Mouse (Mus musculus): ENCODE results near the gene Usp2.

The Usp2 gene
- long read RNA-seq, experiment 1, transcript Usp2-201 (13 exons, 3,867 nt), result minor isoform, 5 of 20 reads
- long read RNA-seq, experiment 1, transcript Usp2-202 (12 exons, 2,057 nt), result major isoform, 6 of 20 reads
- long read RNA-seq, experiment 1, partial matches to known transcripts, result 2 of 20 reads
- long read RNA-seq, experiment 1, other reads (novel, unspliced or antisense), result 6 of 20 reads
- long read RNA-seq, experiment 2, transcript Usp2-202 (12 exons, 2,057 nt), result minor isoform, 8 of 26 reads
- long read RNA-seq, experiment 2, transcript Usp2-201 (13 exons, 3,867 nt), result major isoform, 9 of 26 reads
- long read RNA-seq, experiment 2, partial matches to known transcripts, result 4 of 26 reads
- long read RNA-seq, experiment 2, other reads (novel, unspliced or antisense), result 5 of 26 reads

- intact Hi-C loops (cut with DNase I), result loop anchor here (5.0 kb wide), 1 partner anchor 85 kb away; no protein-coding TSS in a partner anchor
These were observed at the start of gene Usp2 for GRCm38 (mm10) chr9:44066785-44067225. Usp2 (plus strand) TSS chr9:44067021.

- intact Hi-C loops (cut with DNase I), result no loop called here
These were observed 49.0 kb upstream of the Usp2 start for GRCm38 (mm10) chr9:44017846-44018245.

GRCm38 (mm10) chr9:44020001-44020400, 46.8 kb upstream of the Usp2 start:
- intact Hi-C loops (cut with DNase I), result no loop called here

GRCm38 (mm10) chr9:44022100-44022847, 44.5 kb upstream of the Usp2 start:
- intact Hi-C loops (cut with DNase I), result no loop called here

- intact Hi-C loops (cut with DNase I), result no loop called here
These were observed 42.7 kb upstream of the Usp2 start for GRCm38 (mm10) chr9:44024096-44024495.

- intact Hi-C loops (cut with DNase I), result no loop called here
These were observed 37.1 kb upstream of the Usp2 start for GRCm38 (mm10) chr9:44029580-44030236.

GRCm38 (mm10) chr9:44030646-44031045, 36.2 kb upstream of the Usp2 start:
- intact Hi-C loops (cut with DNase I), result no loop called here

GRCm38 (mm10) chr9:44031079-44031478, 35.7 kb upstream of the Usp2 start:
- intact Hi-C loops (cut with DNase I), result no loop called here

- intact Hi-C loops (cut with DNase I), result no loop called here
These were observed 34.9 kb upstream of the Usp2 start for GRCm38 (mm10) chr9:44031946-44032345.

- intact Hi-C loops (cut with DNase I), result no loop called here
These were observed 33.5 kb upstream of the Usp2 start for GRCm38 (mm10) chr9:44033317-44033716.

GRCm38 (mm10) chr9:44033957-44034727, 32.7 kb upstream of the Usp2 start:
- intact Hi-C loops (cut with DNase I), result no loop called here

GRCm38 (mm10) chr9:44037106-44037505, 29.7 kb upstream of the Usp2 start:
- intact Hi-C loops (cut with DNase I), result no loop called here

- intact Hi-C loops (cut with DNase I), result no loop called here
These were observed 25.1 kb upstream of the Usp2 start for GRCm38 (mm10) chr9:44041511-44042395.

- intact Hi-C loops (cut with DNase I), result no loop called here
These were observed 24.5 kb upstream of the Usp2 start for GRCm38 (mm10) chr9:44042396-44042680.

GRCm38 (mm10) chr9:44042836-44043707, 23.7 kb upstream of the Usp2 start, which contains the start of gene Thy1:
Thy1 (plus strand) TSS chr9:44043384.
- intact Hi-C loops (cut with DNase I), result no loop called here

GRCm38 (mm10) chr9:44043708-44044425, 23.0 kb upstream of the Usp2 start:
- intact Hi-C loops (cut with DNase I), result no loop called here

- intact Hi-C loops (cut with DNase I), result no loop called here
These were observed 22.2 kb upstream of the Usp2 start for GRCm38 (mm10) chr9:44044426-44045157.

Data from adrenal gland (tissue).